Mouse (Mus musculus): ENCODE measurements around the gene Bend4.

Bend4 gene

GRCm38 (mm10) chr5:67427443-67428360 lies at the start of gene Bend4:
Gene Bend4 (minus strand): TSS chr5:67428310.
- no peak for DNase-seq (ENCODE audit: extremely low spot score, low read depth, low spot score)

GRCm38 (mm10) chr5:67473723-67474122 lies 45.6 kb upstream of the Bend4 start:
- no peak for DNase-seq (ENCODE audit: extremely low spot score, low read depth, low spot score)

GRCm38 (mm10) chr5:67473094-67473493 lies 45.0 kb upstream of the Bend4 start:
- DNase-seq (ENCODE audit: extremely low spot score, low read depth, low spot score) = no peak

- no peak for DNase-seq (ENCODE audit: extremely low spot score, low read depth, low spot score)
Measured at GRCm38 (mm10) chr5:67466866-67467530, 38.9 kb upstream of the Bend4 start.

- DNase-seq (ENCODE audit: extremely low spot score, low read depth, low spot score) = no peak
Measured at GRCm38 (mm10) chr5:67464899-67465298, 36.8 kb upstream of the Bend4 start.

- no peak for DNase-seq (ENCODE audit: extremely low spot score, low read depth, low spot score)
Measured at GRCm38 (mm10) chr5:67463636-67464035, 35.5 kb upstream of the Bend4 start.

- DNase-seq (ENCODE audit: extremely low spot score, low read depth, low spot score) = no peak
Measured at GRCm38 (mm10) chr5:67462331-67462730, 34.2 kb upstream of the Bend4 start.

- DNase-seq (ENCODE audit: extremely low spot score, low read depth, low spot score) = no peak
Measured at GRCm38 (mm10) chr5:67456841-67457240, 28.7 kb upstream of the Bend4 start.

GRCm38 (mm10) chr5:67454282-67454681 lies 26.2 kb upstream of the Bend4 start:
- DNase-seq (ENCODE audit: extremely low spot score, low read depth, low spot score) = no peak

GRCm38 (mm10) chr5:67449957-67450630 lies 22.0 kb upstream of the Bend4 start:
- DNase-seq (ENCODE audit: extremely low spot score, low read depth, low spot score) = no peak

- DNase-seq (ENCODE audit: extremely low spot score, low read depth, low spot score) = no peak
Measured at GRCm38 (mm10) chr5:67446526-67446925, 18.4 kb upstream of the Bend4 start.

GRCm38 (mm10) chr5:67444217-67445050 lies 16.3 kb upstream of the Bend4 start:
- no peak for DNase-seq (ENCODE audit: extremely low spot score, low read depth, low spot score)

- DNase-seq (ENCODE audit: extremely low spot score, low read depth, low spot score) = no peak
Measured at GRCm38 (mm10) chr5:67442813-67443450, 14.8 kb upstream of the Bend4 start.

GRCm38 (mm10) chr5:67440563-67440962 lies 12.5 kb upstream of the Bend4 start:
- no peak for DNase-seq (ENCODE audit: extremely low spot score, low read depth, low spot score)

GRCm38 (mm10) chr5:67437403-67437802 lies 9.3 kb upstream of the Bend4 start:
- DNase-seq (ENCODE audit: extremely low spot score, low read depth, low spot score) = no peak

GRCm38 (mm10) chr5:67426478-67427442 lies 1.4 kb downstream of the Bend4 start:
- DNase-seq (ENCODE audit: extremely low spot score, low read depth, low spot score) = no peak

- DNase-seq (ENCODE audit: extremely low spot score, low read depth, low spot score) = no peak
Measured at GRCm38 (mm10) chr5:67426011-67426410, 2.1 kb downstream of the Bend4 start.

GRCm38 (mm10) chr5:67424636-67425035 lies 3.5 kb downstream of the Bend4 start:
- DNase-seq (ENCODE audit: extremely low spot score, low read depth, low spot score) = no peak

- DNase-seq (ENCODE audit: extremely low spot score, low read depth, low spot score) = no peak
Measured at GRCm38 (mm10) chr5:67423963-67424362, 4.1 kb downstream of the Bend4 start.
